Mouse (Mus musculus) Patski (cell line): ENCODE results near the gene Csrp2. TPM values are rescaled to one million over a fixed set of nuclear protein-coding genes. Genes with fewer than 3 reads are reported as not detected.

ENCODE experiments used
- ATAC-seq: fragments of 100-300 bp; one replicate; pipeline ENCODE4 v1.8.0; 2021
- CTCF ChIA-PET: fragments of 350-600 bp; sonication (Branson Sonifier 250); formaldehyde crosslinking; loops from one replicate; lab custom pipeline; 2022; ENCODE audit warnings: inconsistent platforms; lab: Charles Lee
- POLR2A ChIA-PET: fragments of 350-600 bp; sonication (Branson Sonifier 250); formaldehyde crosslinking; loops from one replicate; lab custom pipeline; 2022; ENCODE audit warnings: antibody characterized with exemption, inconsistent platforms; lab: Charles Lee
- DNase-seq: peaks from one replicate; pipeline ENCODE4 v3.0.0-alpha.2; 2011; ENCODE audit warnings: low read depth, low spot score
- H3K27me3 ChIP-seq: fragments of 371-371 bp; one replicate; pipeline ENCODE4 v1.5.1; 2021
- CTCF ChIP-seq: fragments of 100-300 bp; IDR thresholded peaks from one replicate; pipeline ENCODE4 v1.5.1; 2021
- in situ Hi-C: fragments of 300-500 bp; cut with MboI; formaldehyde crosslinking; loops from 3 replicates; pipeline ENCODE4 v1.11.1; 2018; ENCODE audit warnings: low pct_unique_long_range_greater_than_20kb, mixed read lengths
- polyA plus RNA-seq: library from polyadenylated mRNA; unstranded; gene quantifications from one replicate; pipeline ENCODE4 v1.2.3, GENCODE M21; 2021

Csrp2 gene
- polyA plus RNA-seq, 1 experiment from 2014 or later, result 17.6 TPM

GRCm38 (mm10) chr10:110931913-110932560 is 12.4 kb downstream of the Csrp2 start:
- CTCF ChIA-PET, result interaction anchor here (1.1 to 1.7 kb wide), 2 partner anchors 10 to 15 kb away, joined by 3 to 7 read pairs; no protein-coding TSS in a partner anchor
- DNase-seq, result no peak
- in situ Hi-C loops, result no loop called here
- no peak for TF ChIP-seq CTCF
- no peaks in the 10 kb centered on the region for H3K27me3 ChIP-seq
- no peak for ATAC-seq
- POLR2A ChIA-PET, result no interaction called here

GRCm38 (mm10) chr10:110933584-110933983 is 14.0 kb downstream of the Csrp2 start:
- TF ChIP-seq CTCF, result no peak
- CTCF ChIA-PET, result interaction anchor here (0.9 kb wide), 1 partner anchor 17 kb away, joined by 3 read pairs; no protein-coding TSS in a partner anchor
- ATAC-seq (no peak), DNase-seq (no peak)
- in situ Hi-C loops, result no loop called here
- H3K27me3 ChIP-seq, result no peaks in the 10 kb centered on the region
- POLR2A ChIA-PET, result interaction anchor here (0.5 kb wide), 1 partner anchor 41 kb away, joined by 5 read pairs; no protein-coding TSS in a partner anchor

GRCm38 (mm10) chr10:110935081-110935480 is 15.5 kb downstream of the Csrp2 start:
- ChIA-PET POLR2A (no interaction called here), CTCF (interaction anchor here (0.7 to 1.1 kb wide), 2 partner anchors 10 to 15 kb away, joined by 3 to 5 read pairs; no protein-coding TSS in a partner anchor)
- TF ChIP-seq CTCF, result no peak
- DNase-seq (no peak), ATAC-seq (no peak)
- no peaks in the 10 kb centered on the region for H3K27me3 ChIP-seq
- in situ Hi-C loops, result no loop called here

GRCm38 (mm10) chr10:110935669-110936068 is 16.1 kb downstream of the Csrp2 start:
- DNase-seq (no peak), ATAC-seq (no peak)
- CTCF ChIA-PET, result no interaction called here
- H3K27me3 ChIP-seq, result no peaks in the 10 kb centered on the region
- in situ Hi-C loops, result no loop called here
- POLR2A ChIA-PET, result no interaction called here
- peak; percentile 27 for TF ChIP-seq CTCF

GRCm38 (mm10) chr10:110938361-110938760 is 18.8 kb downstream of the Csrp2 start:
- DNase-seq (no peak), ATAC-seq (no peak)
- no peak for TF ChIP-seq CTCF
- in situ Hi-C loops, result no loop called here
- no peaks in the 10 kb centered on the region for H3K27me3 ChIP-seq
- ChIA-PET CTCF (no interaction called here), POLR2A (no interaction called here)

- ChIA-PET POLR2A (interaction anchor here (0.7 kb wide), 1 partner anchor 39 kb away, joined by 3 read pairs; no protein-coding TSS in a partner anchor), CTCF (no interaction called here)
- ATAC-seq (no peak), DNase-seq (no peak)
- no peak for TF ChIP-seq CTCF
- no peaks in the 10 kb centered on the region for H3K27me3 ChIP-seq
- in situ Hi-C loops, result no loop called here
Observed at GRCm38 (mm10) chr10:110938841-110939549, 19.4 kb downstream of the Csrp2 start.

- no peaks in the 10 kb centered on the region for H3K27me3 ChIP-seq
- ChIA-PET CTCF (no interaction called here), POLR2A (interaction anchor here (0.7 kb wide), 1 partner anchor 39 kb away, joined by 3 read pairs; no protein-coding TSS in a partner anchor)
- in situ Hi-C loops, result no loop called here
- no peak for ATAC-seq
- no peak for TF ChIP-seq CTCF
- DNase-seq, result no peak
Observed at GRCm38 (mm10) chr10:110939717-110940116, 20.1 kb downstream of the Csrp2 start.

- ChIA-PET POLR2A (no interaction called here), CTCF (no interaction called here)
- no peak for DNase-seq
- in situ Hi-C loops, result no loop called here
- TF ChIP-seq CTCF, result no peak
- no peak for ATAC-seq
- no peaks in the 10 kb centered on the region for H3K27me3 ChIP-seq
Observed at GRCm38 (mm10) chr10:110940740-110941398, 21.3 kb downstream of the Csrp2 start.

- H3K27me3 ChIP-seq, result no peaks in the 10 kb centered on the region
- in situ Hi-C loops, result no loop called here
- ChIA-PET CTCF (interaction anchor here (0.7 kb wide), 1 partner anchor 11 kb away, joined by 3 read pairs; no protein-coding TSS in a partner anchor), POLR2A (no interaction called here)
- DNase-seq, result no peak
- ATAC-seq, result no peak
- no peak for TF ChIP-seq CTCF
Observed at GRCm38 (mm10) chr10:110941968-110942367, 22.4 kb downstream of the Csrp2 start.

- ChIA-PET POLR2A (no interaction called here), CTCF (interaction anchor here (1.7 kb wide), 1 partner anchor 10 kb away, joined by 4 read pairs; no protein-coding TSS in a partner anchor)
- TF ChIP-seq CTCF, result no peak
- DNase-seq (no peak), ATAC-seq (no peak)
- in situ Hi-C loops, result no loop called here
- H3K27me3 ChIP-seq, result no peaks in the 10 kb centered on the region
Observed at GRCm38 (mm10) chr10:110942806-110943205, 23.2 kb downstream of the Csrp2 start.
